Mouse (Mus musculus) MEL (cell line): ENCODE measurements around the gene Rcl1.

Experiments
- BHLHE40 ChIP-seq: IDR thresholded peaks from 2 replicates; pipeline ENCODE4 v1.6.1; 2012; ENCODE audit warnings: low read depth, mild to moderate bottlenecking, inconsistent platforms, low read length, improper control_type of control experiment, borderline replicate concordance
- HCFC1 ChIP-seq: IDR thresholded peaks from 2 replicates; pipeline ENCODE4 v1.6.1; 2012; ENCODE audit warnings: low read depth, mild to moderate bottlenecking, inconsistent platforms, low read length, improper control_type of control experiment, moderate library complexity
- MAX ChIP-seq: IDR thresholded peaks from 2 replicates; pipeline ENCODE4 v1.6.1; 2011; ENCODE audit warnings: low read length, improper control_type of control experiment
- MXI1 ChIP-seq: IDR thresholded peaks from 2 replicates; pipeline ENCODE4 v1.6.1; 2011; ENCODE audit warnings: mild to moderate bottlenecking, low read depth, low read length, improper control_type of control experiment
- POLR2A ChIP-seq, 2 experiments: IDR thresholded peaks; 2 replicates each; pipeline ENCODE4 v1.6.1; 2011 to 2012; ENCODE audit warnings: low read length in 2 of 2, mild to moderate bottlenecking in 2 of 2, control low read depth in 1 of 2, improper control_type of control experiment in 1 of 2, low read depth in 1 of 2, moderate library complexity in 1 of 2; ENCODE audit not compliant: control insufficient read depth in 1 of 2, insufficient read depth in 1 of 2, poor library complexity in 1 of 2
- TAL1 ChIP-seq: IDR thresholded peaks from 2 replicates; pipeline ENCODE4 v1.6.1; 2012; ENCODE audit warnings: mild to moderate bottlenecking, inconsistent platforms, low read length, moderate library complexity, mixed read lengths
- USF1 ChIP-seq: IDR thresholded peaks from 2 replicates; pipeline ENCODE4 v1.6.1; 2014; ENCODE audit warnings: low read depth, mild to moderate bottlenecking, inconsistent platforms, low read length, improper control_type of control experiment, moderate library complexity
- ZNF384 ChIP-seq: IDR thresholded peaks from 2 replicates; pipeline ENCODE4 v1.6.1; 2012; ENCODE audit warnings: low read depth, mild to moderate bottlenecking, inconsistent platforms, low read length, improper control_type of control experiment

DNA sequence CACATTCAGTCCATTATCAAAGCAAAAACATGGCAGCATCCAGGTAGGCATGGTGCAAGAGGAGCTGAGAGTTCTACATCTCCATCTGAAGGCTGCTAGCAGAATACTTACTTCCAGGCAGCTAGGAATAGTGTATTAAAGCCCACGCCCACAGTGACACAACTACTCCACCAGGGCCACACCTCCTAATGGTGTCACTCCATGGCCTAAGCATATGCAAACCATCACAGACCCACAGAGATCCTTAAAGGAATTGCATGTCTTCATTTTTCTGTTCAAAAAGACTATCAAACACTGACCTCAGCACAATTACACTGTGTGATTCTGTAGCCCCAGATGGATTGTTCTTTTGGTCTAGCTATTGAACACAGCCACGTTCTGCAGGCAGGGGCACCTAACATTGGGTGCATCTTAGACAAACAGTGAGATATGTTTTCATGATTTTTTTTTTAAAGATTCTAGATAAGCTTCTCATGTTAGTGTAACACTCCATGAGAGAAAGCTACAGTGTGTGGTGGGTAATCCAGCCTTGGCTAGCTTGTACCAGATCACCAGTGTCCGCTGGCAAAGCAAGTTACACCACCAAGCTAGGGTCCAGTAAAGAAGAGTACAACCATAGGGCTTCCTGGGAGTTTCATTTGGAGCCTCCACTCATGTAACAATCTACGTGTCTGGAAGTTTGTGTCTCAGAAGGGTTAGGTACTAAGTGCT lies 62.8 kb downstream of the Rcl1 start:
- TF ChIP-seq TAL1 (no peak), POLR2A (IDR thresholded peaks at IDR 0.05; ENCODE audit: control insufficient read depth in 1 of 2, insufficient read depth in 1 of 2, low read depth in 1 of 2, low read length in 2 of 2, poor library complexity in 1 of 2) (no peak), ZNF384 (peak; percentile 72), USF1 (no peak), BHLHE40 (no peak), MXI1 (no peak), HCFC1 (no peak), MAX (no peak)
